Mouse (Mus musculus) adrenal gland, adult 18-20 months (tissue): ENCODE data around the gene Eaf1. TPM values are rescaled to one million over a fixed set of nuclear protein-coding genes. Genes with fewer than 3 reads are reported as not detected.

Source experiments
- total RNA-seq, 2 experiments: library from RNA; stranded (reverse); gene quantifications; 1 replicate in 1 of 2; 2 replicates in 1 of 2; pipeline ENCODE4 v1.2.3; 2021

Eaf1 gene
- total RNA-seq, 2 experiments from 2014 or later, result 52.1 to 60.1 TPM

Other genes starting within 250 kb of the Eaf1 start
- gene Phf7, start 243.1 kb upstream of the Eaf1 start, total RNA-seq, result 1 to 10 TPM; 5.8 to 6.7 TPM
- 10 to 100 TPM; 55.9 to 69.2 TPM for gene Bap1, start 242.9 kb upstream of the Eaf1 start, total RNA-seq
- gene Dnah1, start 170.5 kb upstream of the Eaf1 start, total RNA-seq, result 1 to 10 TPM; 1.5 to 2.0 TPM
- 10 to 100 TPM; 32.9 to 45.3 TPM for gene Capn7, start 157.8 kb upstream of the Eaf1 start, total RNA-seq
- gene Sh3bp5, start 58.3 kb upstream of the Eaf1 start, total RNA-seq, result 100 to 1,000 TPM; 136 to 182 TPM
- 10 to 100 TPM; 19.9 to 20.8 TPM for gene Mettl6, start 641 bp downstream of the Eaf1 start, total RNA-seq
- not detected for gene Colq, start 96.9 kb downstream of the Eaf1 start, total RNA-seq
- not detected for gene Gm49387, start 146.5 kb downstream of the Eaf1 start, total RNA-seq
- gene Btd, start 146.6 kb downstream of the Eaf1 start, total RNA-seq, result 10 to 100 TPM; 41.3 to 57.0 TPM
- gene Hacl1, start 146.9 kb downstream of the Eaf1 start, total RNA-seq, result 10 to 100 TPM; 46.3 to 46.8 TPM